Mouse (Mus musculus) forebrain, embryonic 10.5 days (tissue): ENCODE results near the gene Unc5c. TPM values are rescaled to one million over a fixed set of nuclear protein-coding genes. Genes with fewer than 3 reads are reported as not detected.

Source experiments
- DNase-seq: peaks from one replicate; pipeline ENCODE4 v3.0.0-alpha.2; 2017; ENCODE audit warnings: low spot score; ENCODE audit errors: extremely low spot score
- H3K27ac ChIP-seq: fragments of 300-500 bp; sonication (generic); 2 replicates; pipeline ENCODE4 v1.5.1; 2016; ENCODE audit warnings: mild to moderate bottlenecking
- H3K27me3 ChIP-seq: fragments of 300-500 bp; sonication (generic); 2 replicates; pipeline ENCODE4 v1.6.1; 2016; ENCODE audit warnings: mild to moderate bottlenecking; ENCODE audit not compliant: poor library complexity, severe bottlenecking
- H3K36me3 ChIP-seq: fragments of 300-500 bp; sonication (generic); replicated peaks from 2 replicates; pipeline ENCODE4 v1.6.1; 2016; ENCODE audit warnings: mild to moderate bottlenecking, moderate library complexity
- H3K4me1 ChIP-seq: fragments of 300-500 bp; sonication (generic); 2 replicates; pipeline ENCODE4 v1.6.1; 2016
- H3K4me3 ChIP-seq: fragments of 300-500 bp; sonication (generic); 2 replicates; pipeline ENCODE4 v1.5.1; 2016; ENCODE audit warnings: mild to moderate bottlenecking, moderate library complexity
- H3K9me3 ChIP-seq: fragments of 300-500 bp; sonication (generic); 2 replicates; pipeline ENCODE4 v1.6.1; 2016; ENCODE audit warnings: mild to moderate bottlenecking, moderate library complexity
- WGBS: fragments of 180-500 bp; shearing (Covaris S2); methylation state at CpG from one replicate; pipeline ENCODE4 v1.1.7; 2016; 5-methylcytosine and 5-hydroxymethylcytosine counted together
- polyA plus RNA-seq: library from polyadenylated mRNA; unstranded; fragments of >200 nt; fragmentation: Nextera tagmentation; extraction: Ambion mirVana; gene quantifications from 2 replicates; pipeline ENCODE4 v1.2.1, GENCODE M21; 2016

Unc5c gene
- 2.9 and 3.3 TPM in 2 replicates for polyA plus RNA-seq

- peak; percentile 73 for DNase-seq
- Histone ChIP-seq H3K27ac (peak within 1 kb of the TSS; percentile 86), H3K27me3 (peaks cover 80% of the 10 kb centered on the region), H3K4me3 (peak within 1 kb of the TSS; percentile 81), H3K4me1 (peaks cover 42% of the 10 kb centered on the region), H3K9me3 (no peaks in the 10 kb centered on the region), H3K36me3 (no peaks in the 10 kb centered on the region)
- under 1% methylated on average over 61 of the region's 61 CpGs for WGBS
Measured at GRCm38 (mm10) chr3:141465104-141465705, at the start of gene Unc5c. Gene Unc5c, plus strand, starts transcription at chr3:141465216.

DNA sequence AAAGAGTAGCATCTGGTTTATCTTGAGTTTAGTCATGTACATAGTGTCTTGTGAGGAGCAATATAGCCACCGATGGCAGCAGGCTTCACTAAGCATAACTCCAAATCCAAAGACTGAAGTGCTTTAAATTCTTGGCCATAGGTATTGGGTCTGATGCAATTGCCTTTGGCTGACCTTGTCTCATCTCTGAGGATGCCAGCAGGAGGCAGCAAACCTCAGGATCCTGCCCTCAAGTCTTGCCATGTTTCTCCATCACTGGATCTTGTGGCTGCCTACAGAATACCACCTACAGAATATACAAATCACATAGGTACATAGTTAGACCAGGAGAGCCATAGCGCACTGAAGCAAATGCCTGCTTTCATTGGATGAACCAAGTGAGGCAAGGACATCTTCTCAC is 7.5 kb upstream of the Unc5c start:
- Histone ChIP-seq H3K36me3 (no peaks in the 10 kb centered on the region), H3K27ac (no peak overlapping the region), H3K4me3 (no peak overlapping the region), H3K27me3 (peaks cover 13% of the 10 kb centered on the region), H3K4me1 (no peaks in the 10 kb centered on the region), H3K9me3 (no peaks in the 10 kb centered on the region)
- 86% methylated on average over 2 of the region's 2 CpGs for WGBS
- DNase-seq = no peak

DNA sequence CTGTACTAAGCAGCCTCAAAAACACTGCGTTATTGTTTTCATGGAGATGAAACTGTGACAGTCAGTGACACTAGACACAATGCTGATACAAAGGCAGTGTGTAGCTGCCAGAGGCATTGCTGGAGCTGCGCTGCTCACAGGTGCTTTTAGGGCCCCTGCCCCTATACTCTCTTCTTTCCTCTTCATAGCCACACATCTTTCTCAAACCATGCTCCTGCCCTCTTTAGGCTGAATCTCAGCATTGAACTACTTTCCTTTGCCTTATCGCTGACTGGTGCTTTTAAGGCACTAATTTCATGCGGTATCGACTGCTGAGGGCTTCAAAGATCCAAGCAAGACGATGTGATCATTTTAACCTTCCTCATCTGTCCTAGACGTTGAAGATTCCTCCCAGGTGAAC is 2.5 kb upstream of the Unc5c start:
- Histone ChIP-seq H3K4me3 (no peak overlapping the region), H3K9me3 (no peaks in the 10 kb centered on the region), H3K27ac (no peak overlapping the region), H3K27me3 (peaks cover 59% of the 10 kb centered on the region), H3K36me3 (no peaks in the 10 kb centered on the region), H3K4me1 (peaks cover 32% of the 10 kb centered on the region)
- 67% methylated on average over 7 of the region's 7 CpGs for WGBS
- no peak for DNase-seq

DNA sequence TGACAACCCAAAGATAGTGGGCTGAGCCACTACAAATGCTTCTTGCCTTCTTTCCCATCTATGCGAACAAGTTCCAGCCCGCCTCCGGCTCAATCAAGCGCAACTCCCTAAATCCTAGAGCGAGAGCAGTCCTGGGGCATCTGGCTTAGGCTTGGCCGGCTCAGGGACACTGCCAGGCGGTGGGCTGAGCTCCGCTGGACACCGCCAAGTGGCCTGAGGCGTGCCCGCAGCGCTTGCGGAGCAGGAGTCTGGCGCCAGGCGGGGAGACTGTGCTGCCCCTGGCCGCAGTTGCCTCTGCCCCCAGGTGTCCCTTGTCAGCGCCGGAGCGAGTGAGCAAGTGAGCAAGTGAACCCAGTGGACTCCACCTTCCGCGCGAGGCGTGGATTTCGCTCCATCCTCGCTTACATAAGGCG is 319 bp upstream of the Unc5c start:
- no peaks in the 10 kb centered on the region for H3K36me3 ChIP-seq
- WGBS = under 1% methylated on average over 26 of the region's 26 CpGs
- H3K9me3 ChIP-seq = no peaks in the 10 kb centered on the region
- peak overlapping the region; percentile 81 for H3K4me3 ChIP-seq
- peaks cover 42% of the 10 kb centered on the region for H3K4me1 ChIP-seq
- peak overlapping the region; percentile 86 for H3K27ac ChIP-seq
- DNase-seq = peak; percentile 74
- H3K27me3 ChIP-seq = peaks cover 77% of the 10 kb centered on the region

DNA sequence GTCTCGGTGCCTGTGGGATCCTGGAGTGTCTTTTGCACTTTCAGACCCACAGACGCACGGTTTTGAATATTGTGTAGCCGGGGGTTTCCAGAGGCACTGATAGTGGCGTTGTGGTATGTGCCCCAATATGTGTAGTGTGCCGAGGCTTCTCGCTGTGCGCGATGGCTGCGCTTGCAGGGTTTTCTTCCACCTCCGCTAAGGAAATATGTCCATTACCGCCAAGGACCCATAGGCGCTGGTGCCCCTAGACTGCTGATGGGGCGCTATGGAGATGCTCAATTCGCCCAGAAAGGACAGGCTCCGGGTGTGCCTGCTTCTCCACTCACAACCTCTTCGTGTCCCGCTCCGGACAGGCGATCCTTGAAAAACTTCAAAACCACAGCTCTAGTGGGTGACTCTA is 1.0 kb downstream of the Unc5c start:
- 2% methylated on average over 20 of the region's 20 CpGs for WGBS
- Histone ChIP-seq H3K4me3 (peak overlapping the region; percentile 81), H3K27ac (peak overlapping the region; percentile 86), H3K4me1 (peaks cover 42% of the 10 kb centered on the region), H3K27me3 (peaks cover 84% of the 10 kb centered on the region), H3K9me3 (no peaks in the 10 kb centered on the region), H3K36me3 (no peaks in the 10 kb centered on the region)
- peak; percentile 34 for DNase-seq

- DNase-seq = peak; percentile 31
- Histone ChIP-seq H3K4me3 (peak overlapping the region; percentile 81), H3K27me3 (peaks cover 82% of the 10 kb centered on the region), H3K4me1 (peaks cover 42% of the 10 kb centered on the region), H3K36me3 (no peaks in the 10 kb centered on the region), H3K9me3 (no peaks in the 10 kb centered on the region), H3K27ac (peak overlapping the region; percentile 6; the same call in 1 of the 2 replicates)
- WGBS = 13% methylated on average over 3 of the region's 3 CpGs
Measured at GRCm38 (mm10) chr3:141466727-141467335, 1.8 kb downstream of the Unc5c start.

DNA sequence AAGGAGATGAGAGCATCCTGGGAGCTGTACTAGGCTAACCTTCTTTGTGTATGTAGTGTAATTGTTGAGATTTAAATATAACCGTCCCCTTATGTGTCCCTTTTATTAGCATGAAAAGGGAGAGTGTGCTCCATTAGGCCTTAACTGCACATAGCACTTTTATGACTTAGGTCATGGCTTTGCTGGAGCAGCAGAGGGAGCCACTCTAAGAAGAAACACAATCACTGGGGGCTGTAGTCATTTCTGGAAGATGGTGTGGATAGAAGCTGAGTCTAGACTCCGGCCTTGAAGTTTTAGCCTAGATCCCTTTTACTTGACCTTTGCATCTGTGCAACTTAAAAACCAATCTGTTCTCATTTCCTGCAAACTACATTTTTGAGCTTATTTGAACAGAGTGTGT is 4.3 kb downstream of the Unc5c start:
- H3K27me3 ChIP-seq = peaks cover 57% of the 10 kb centered on the region
- WGBS = 77% methylated on average over 2 of the region's 2 CpGs
- peaks cover 38% of the 10 kb centered on the region for H3K4me1 ChIP-seq
- DNase-seq = no peak
- no peak overlapping the region for H3K27ac ChIP-seq
- H3K9me3 ChIP-seq = no peaks in the 10 kb centered on the region
- H3K4me3 ChIP-seq = no peak overlapping the region
- H3K36me3 ChIP-seq = no peaks in the 10 kb centered on the region

- DNase-seq = no peak
- no peak overlapping the region for H3K4me3 ChIP-seq
- H3K4me1 ChIP-seq = peaks cover 3% of the 10 kb centered on the region
- WGBS = 82% methylated on average over 5 of the region's 5 CpGs
- H3K27me3 ChIP-seq = peaks cover 22% of the 10 kb centered on the region
- no peak overlapping the region for H3K27ac ChIP-seq
- no peaks in the 10 kb centered on the region for H3K36me3 ChIP-seq
- H3K9me3 ChIP-seq = no peaks in the 10 kb centered on the region
Measured at GRCm38 (mm10) chr3:141473205-141473604, 8.2 kb downstream of the Unc5c start.

GRCm38 (mm10) chr3:141475389-141475788 is 10.4 kb downstream of the Unc5c start:
- H3K9me3 ChIP-seq = no peaks in the 10 kb centered on the region
- H3K4me3 ChIP-seq = no peak overlapping the region
- H3K4me1 ChIP-seq = no peaks in the 10 kb centered on the region
- no peaks in the 10 kb centered on the region for H3K36me3 ChIP-seq
- 94% methylated on average over 5 of the region's 5 CpGs for WGBS
- no peak overlapping the region for H3K27ac ChIP-seq
- no peak for DNase-seq
- H3K27me3 ChIP-seq = peaks cover 2% of the 10 kb centered on the region; the same call in 1 of the 2 replicates

GRCm38 (mm10) chr3:141475919-141476318 is 10.9 kb downstream of the Unc5c start:
- Histone ChIP-seq H3K9me3 (no peaks in the 10 kb centered on the region), H3K27ac (no peak overlapping the region), H3K36me3 (no peaks in the 10 kb centered on the region), H3K27me3 (no peaks in the 10 kb centered on the region), H3K4me1 (no peaks in the 10 kb centered on the region), H3K4me3 (no peak overlapping the region)
- no peak for DNase-seq
- 74% methylated on average over 6 of the region's 6 CpGs for WGBS

DNA sequence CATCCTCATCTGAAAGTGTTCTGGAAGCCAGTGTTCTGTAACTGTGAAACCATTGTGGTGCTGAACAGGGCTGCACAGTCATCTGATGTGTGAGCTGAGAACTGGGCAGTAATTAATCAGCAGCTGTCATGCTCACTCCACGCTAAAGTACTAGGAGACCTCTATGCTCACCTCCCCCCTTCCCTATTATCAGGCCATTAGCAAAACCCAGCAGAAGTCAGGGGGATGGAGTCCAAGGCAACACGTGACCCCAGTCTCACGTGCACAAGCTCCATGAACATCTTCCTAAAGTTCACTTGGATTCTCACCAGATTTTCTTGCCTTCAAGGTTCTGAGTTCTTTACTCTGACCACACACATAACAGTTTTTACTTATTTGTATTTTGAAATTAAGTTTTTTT is 11.7 kb downstream of the Unc5c start:
- WGBS = 59% methylated on average over 3 of the region's 3 CpGs
- Histone ChIP-seq H3K9me3 (no peaks in the 10 kb centered on the region), H3K4me3 (no peak overlapping the region), H3K27me3 (no peaks in the 10 kb centered on the region), H3K4me1 (no peaks in the 10 kb centered on the region), H3K36me3 (no peaks in the 10 kb centered on the region), H3K27ac (no peak overlapping the region)
- no peak for DNase-seq

- Histone ChIP-seq H3K9me3 (no peaks in the 10 kb centered on the region), H3K36me3 (no peaks in the 10 kb centered on the region), H3K27ac (no peak overlapping the region), H3K27me3 (no peaks in the 10 kb centered on the region), H3K4me1 (no peaks in the 10 kb centered on the region), H3K4me3 (no peak overlapping the region)
- 66% methylated on average over 4 of the region's 4 CpGs for WGBS
- DNase-seq = no peak
Measured at GRCm38 (mm10) chr3:141482465-141482864, 17.4 kb downstream of the Unc5c start.

GRCm38 (mm10) chr3:141483665-141484431 is 18.8 kb downstream of the Unc5c start:
- Histone ChIP-seq H3K4me1 (no peaks in the 10 kb centered on the region), H3K27me3 (no peaks in the 10 kb centered on the region), H3K36me3 (no peaks in the 10 kb centered on the region), H3K9me3 (no peaks in the 10 kb centered on the region), H3K4me3 (no peak overlapping the region), H3K27ac (no peak overlapping the region)
- DNase-seq = no peak
- 84% methylated on average over 2 of the region's 2 CpGs for WGBS
